Mouse (Mus musculus): ENCODE measurements around the gene Sdk2.

GRCm38 (mm10) chr11:113981088-113981487, 85.8 kb downstream of the Sdk2 start:
- TF ChIP-seq CTCF (conservative IDR thresholded peaks at IDR 0.05 in 1 of 2, IDR thresholded peaks at IDR 0.05 in 1 of 2; ENCODE audit: low read depth in 2 of 2, low read length in 2 of 2) (no peak), MAFK (IDR thresholded peaks at IDR 0.05; ENCODE audit: insufficient replicate concordance, low read length) (no peak), ELF1 (IDR thresholded peaks at IDR 0.05; ENCODE audit: low read depth, low read length) (no peak), CHD2 (IDR thresholded peaks at IDR 0.05; ENCODE audit: low read length) (no peak), ETS1 (conservative IDR thresholded peaks at IDR 0.05; ENCODE audit: low read depth, low read length) (no peak), HCFC1 (IDR thresholded peaks at IDR 0.05; ENCODE audit: low read depth, low read length) (no peak), UBTF (IDR thresholded peaks at IDR 0.05; ENCODE audit: low read depth, low read length) (no peak)

Measured in CH12.LX (cell line).